Mouse (Mus musculus) monocyte, adult 2 months (primary cell): ENCODE data around the gene C1qtnf6.

Source experiments
- DNase-seq, 2 experiments: peaks; one replicate each; pipeline ENCODE4 v3.0.0; 2022; ENCODE audit warnings: low spot score in 2 of 2, low read depth in 1 of 2

C1qtnf6 gene

GRCm38 (mm10) chr15:78481448-78482000 lies 49.7 kb downstream of the C1qtnf6 start:
- no peak for DNase-seq

DNA sequence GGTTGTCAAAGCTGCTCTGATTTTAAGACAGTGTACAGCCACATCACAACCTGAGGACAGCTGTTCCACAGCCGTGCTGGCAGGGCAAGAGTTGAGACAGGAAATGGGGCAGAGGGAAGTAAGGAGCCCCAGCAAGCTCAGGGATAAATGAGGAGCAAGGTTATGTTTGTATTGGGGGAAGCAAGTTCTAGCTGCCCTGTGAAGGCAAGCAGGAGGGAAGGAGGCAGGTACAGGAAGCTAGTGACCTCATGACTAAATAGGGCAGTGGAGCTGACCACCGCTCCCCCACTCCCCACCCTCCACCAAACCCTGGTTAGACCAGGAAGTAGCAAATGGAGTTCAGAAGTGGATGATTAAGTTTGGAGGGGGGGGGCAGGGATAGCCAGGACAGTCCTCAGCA lies 50.2 kb downstream of the C1qtnf6 start:
- no peak for DNase-seq

DNA sequence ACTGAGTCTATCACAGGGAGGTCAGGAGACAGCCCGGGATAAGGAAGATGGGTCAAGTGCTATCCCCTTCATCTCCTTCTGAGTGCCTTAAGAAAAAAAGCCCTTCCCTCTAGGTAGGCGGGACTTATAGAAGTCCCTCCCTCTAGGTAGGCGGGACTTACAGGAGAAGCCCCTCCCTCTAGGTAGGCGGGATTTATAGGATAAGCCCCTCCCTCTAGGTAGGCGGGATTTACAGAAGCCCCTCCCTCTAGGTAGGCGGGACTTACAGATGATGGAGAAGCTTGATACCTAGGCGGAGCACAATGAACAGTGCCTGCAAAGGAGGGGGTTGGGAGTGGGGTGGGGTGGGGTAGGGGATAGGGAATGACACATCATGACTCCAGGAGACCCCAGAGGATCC lies 51.1 kb downstream of the C1qtnf6 start:
- no peak for DNase-seq

- DNase-seq = no peak
These were observed 51.7 kb downstream of the C1qtnf6 start for GRCm38 (mm10) chr15:78479470-78479869.

DNA sequence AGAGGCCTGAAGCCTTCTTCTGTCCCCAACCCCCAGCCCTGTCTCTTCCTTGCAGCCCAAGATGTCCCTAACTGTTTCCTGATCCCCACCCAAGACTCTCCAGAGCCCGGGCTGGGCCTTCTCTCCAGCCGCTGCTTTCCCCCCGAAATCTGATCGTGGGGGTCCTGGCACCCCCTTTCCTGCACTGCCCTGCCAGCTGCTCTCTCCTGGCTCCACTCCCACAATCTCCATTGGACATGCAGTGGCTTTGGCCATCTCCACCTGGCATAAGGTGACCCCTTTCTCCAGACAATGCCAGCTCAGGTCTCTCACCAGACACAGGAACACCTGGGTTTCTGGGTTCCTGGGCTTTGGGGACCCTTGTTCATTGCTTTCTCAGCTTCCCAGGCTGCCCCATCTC lies 53.1 kb downstream of the C1qtnf6 start:
- DNase-seq = no peak

DNA sequence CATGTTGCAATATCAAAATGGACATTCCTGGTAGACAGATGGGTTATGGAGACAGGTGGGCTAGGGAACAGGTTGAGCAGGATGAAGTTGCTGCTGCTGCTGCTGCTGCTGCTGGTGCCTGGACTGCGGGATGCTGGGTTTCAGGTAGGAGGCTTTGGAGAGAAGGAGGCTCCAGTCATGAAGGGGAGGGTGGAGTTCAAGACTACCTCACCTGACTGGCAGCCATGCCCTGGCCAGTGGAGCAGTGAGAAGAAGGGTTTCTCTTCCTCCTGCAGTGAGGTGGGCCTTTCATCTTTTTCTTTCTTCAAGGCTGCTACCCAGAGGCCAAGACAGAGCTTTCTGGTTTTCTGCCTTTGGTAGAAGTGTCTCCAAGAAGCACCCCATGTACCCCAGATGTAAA lies 54.3 kb downstream of the C1qtnf6 start:
- DNase-seq = no peak

DNA sequence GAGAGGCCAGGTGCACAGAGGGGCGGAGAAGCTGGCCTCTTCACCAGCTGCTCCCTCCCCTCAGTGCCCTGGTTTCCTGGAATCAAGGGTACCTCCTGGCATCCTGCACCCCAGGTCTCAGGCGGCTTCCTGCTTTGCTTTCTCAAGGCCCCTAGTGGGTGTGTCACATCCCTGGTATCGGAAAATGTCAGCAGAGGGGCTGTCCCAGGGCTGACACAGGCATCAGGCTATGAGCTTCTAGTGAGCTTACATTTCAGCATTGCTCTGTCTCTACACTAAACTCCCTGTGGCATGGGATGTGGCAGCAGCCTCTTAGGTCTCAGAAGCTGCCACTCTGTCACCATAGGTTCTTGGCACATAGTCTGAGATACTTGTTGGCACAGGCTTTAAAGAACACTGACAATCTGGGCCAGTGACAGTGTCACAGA lies 55.6 kb downstream of the C1qtnf6 start:
- no peak for DNase-seq

GRCm38 (mm10) chr15:78473442-78473841 lies 57.8 kb downstream of the C1qtnf6 start:
- DNase-seq = no peak
